Mouse (Mus musculus) embryonic facial prominence, embryonic 13.5 days (tissue): ENCODE measurements around the gene Coro1c. TPM values are rescaled to one million over a fixed set of nuclear protein-coding genes. Genes with fewer than 3 reads are reported as not detected.
A peak's percentile ranks its signal among the peaks of the same experiment; 100 is the strongest.

Experiments used
- ATAC-seq: fragments of 200-750 bp; cut with Nextera tagmentation; 2 replicates; pipeline ENCODE4 v1.8.0; 2017; ENCODE audit warnings: low read depth; ENCODE audit not compliant: insufficient number of reproducible peaks, insufficient read depth, low FRiP score, low TSS enrichment
- H3K27ac ChIP-seq: fragments of 300-500 bp; sonication (generic); 2 replicates; pipeline ENCODE4 v1.5.1; 2015; ENCODE audit warnings: moderate library complexity, mild to moderate bottlenecking, inconsistent platforms
- H3K27me3 ChIP-seq: fragments of 300-500 bp; sonication (generic); 2 replicates; pipeline ENCODE4 v1.6.1; 2015; ENCODE audit warnings: mild to moderate bottlenecking, inconsistent platforms
- H3K36me3 ChIP-seq: fragments of 300-500 bp; sonication (generic); 2 replicates; pipeline ENCODE4 v1.6.1; 2015; ENCODE audit warnings: mild to moderate bottlenecking, inconsistent platforms
- H3K4me1 ChIP-seq: fragments of 300-500 bp; sonication (generic); 2 replicates; pipeline ENCODE4 v1.6.1; 2015; ENCODE audit warnings: inconsistent platforms
- H3K4me2 ChIP-seq: fragments of 300-500 bp; sonication (generic); 2 replicates; pipeline ENCODE4 v1.6.1; 2015; ENCODE audit warnings: moderate library complexity, mild to moderate bottlenecking, inconsistent platforms
- H3K4me3 ChIP-seq: fragments of 300-500 bp; sonication (generic); 2 replicates; pipeline ENCODE4 v1.5.1; 2015; ENCODE audit warnings: mild to moderate bottlenecking, inconsistent platforms
- H3K9ac ChIP-seq: fragments of 300-500 bp; sonication (generic); 2 replicates; pipeline ENCODE4 v1.6.1; 2015; ENCODE audit warnings: mild to moderate bottlenecking, inconsistent platforms
- H3K9me3 ChIP-seq: fragments of 300-500 bp; sonication (generic); 2 replicates; pipeline ENCODE4 v1.6.1; 2016; ENCODE audit warnings: inconsistent platforms
- WGBS: fragments of 180-500 bp; shearing (Covaris S2); methylation state at CpG from one replicate; pipeline ENCODE4 v1.1.7; 2015; ENCODE audit warnings: mixed read lengths; 5-methylcytosine and 5-hydroxymethylcytosine counted together
- polyA plus RNA-seq: library from polyadenylated mRNA; unstranded; fragments of >200 nt; fragmentation: Nextera tagmentation; extraction: Ambion mirVana; gene quantifications from 2 replicates; pipeline ENCODE4 v1.2.1, GENCODE M21; 2015

Gene Coro1c
- polyA plus RNA-seq, 1 experiment from 2014 or later: 88.9 TPM

- peaks cover 30% of the 10 kb centered on the region for H3K4me1 ChIP-seq
- WGBS: 91% methylated on average over 10 of the region's 10 CpGs
- no peak overlapping the region for H3K9ac ChIP-seq
- H3K27ac ChIP-seq: no peak overlapping the region
- ATAC-seq: no peak
- no peak overlapping the region for H3K4me3 ChIP-seq
- H3K9me3 ChIP-seq: no peaks in the 10 kb centered on the region
- no peak overlapping the region for H3K4me2 ChIP-seq
- peaks cover 35% of the 10 kb centered on the region for H3K36me3 ChIP-seq
- H3K27me3 ChIP-seq: no peaks in the 10 kb centered on the region
Measured at GRCm38 (mm10) chr5:113853541-113853940, 55.0 kb downstream of the Coro1c start.

GRCm38 (mm10) chr5:113852463-113852862, 56.1 kb downstream of the Coro1c start:
- Histone ChIP-seq H3K9ac (no peak overlapping the region), H3K36me3 (peaks cover 45% of the 10 kb centered on the region), H3K4me1 (peaks cover 23% of the 10 kb centered on the region), H3K4me2 (no peak overlapping the region), H3K27ac (no peak overlapping the region), H3K27me3 (no peaks in the 10 kb centered on the region), H3K4me3 (no peak overlapping the region), H3K9me3 (no peaks in the 10 kb centered on the region)
- WGBS: 87% methylated on average over 7 of the region's 7 CpGs
- ATAC-seq: no peak

GRCm38 (mm10) chr5:113850680-113851230, 57.8 kb downstream of the Coro1c start:
- no peaks in the 10 kb centered on the region for H3K27me3 ChIP-seq

GRCm38 (mm10) chr5:113847636-113848035, 60.9 kb downstream of the Coro1c start:
- no peak overlapping the region for H3K9ac ChIP-seq
- peaks cover 90% of the 10 kb centered on the region for H3K36me3 ChIP-seq
- no peaks in the 10 kb centered on the region for H3K27me3 ChIP-seq
- no peak overlapping the region for H3K4me2 ChIP-seq
- no peaks in the 10 kb centered on the region for H3K9me3 ChIP-seq
- H3K4me1 ChIP-seq: no peaks in the 10 kb centered on the region
- no peak for ATAC-seq
- H3K27ac ChIP-seq: no peak overlapping the region
- H3K4me3 ChIP-seq: no peak overlapping the region
- WGBS: 84% methylated on average over 9 of the region's 9 CpGs

More at GRCm38 (mm10) chr5:113850680-113851230, 57.8 kb downstream of the Coro1c start:
- Histone ChIP-seq H3K4me1 (peaks cover 6% of the 10 kb centered on the region), H3K9ac (no peak overlapping the region), H3K27ac (no peak overlapping the region), H3K9me3 (no peaks in the 10 kb centered on the region), H3K36me3 (peaks cover 62% of the 10 kb centered on the region), H3K4me3 (no peak overlapping the region), H3K4me2 (no peak overlapping the region)
- WGBS: 92% methylated on average over 8 of the region's 8 CpGs
- ATAC-seq: no peak

GRCm38 (mm10) chr5:113846656-113847055, 61.9 kb downstream of the Coro1c start:
- H3K4me1 ChIP-seq: no peaks in the 10 kb centered on the region
- H3K4me2 ChIP-seq: no peak overlapping the region
- WGBS: 91% methylated on average over 8 of the region's 8 CpGs
- H3K27me3 ChIP-seq: no peaks in the 10 kb centered on the region
- peaks cover 96% of the 10 kb centered on the region for H3K36me3 ChIP-seq
- no peak for ATAC-seq
- no peaks in the 10 kb centered on the region for H3K9me3 ChIP-seq
- no peak overlapping the region for H3K27ac ChIP-seq
- H3K9ac ChIP-seq: no peak overlapping the region
- no peak overlapping the region for H3K4me3 ChIP-seq

GRCm38 (mm10) chr5:113845627-113846026, 62.9 kb downstream of the Coro1c start:
- H3K27ac ChIP-seq: no peak overlapping the region
- no peak overlapping the region for H3K4me2 ChIP-seq
- peaks cover 88% of the 10 kb centered on the region for H3K36me3 ChIP-seq
- ATAC-seq: no peak
- no peak overlapping the region for H3K4me3 ChIP-seq
- H3K9me3 ChIP-seq: no peaks in the 10 kb centered on the region
- peak overlapping the region; percentile 21; the same call in 1 of the 2 replicates for H3K9ac ChIP-seq
- no peaks in the 10 kb centered on the region for H3K27me3 ChIP-seq
- WGBS: 89% methylated on average over 8 of the region's 8 CpGs
- no peaks in the 10 kb centered on the region for H3K4me1 ChIP-seq

GRCm38 (mm10) chr5:113844721-113845120, 63.8 kb downstream of the Coro1c start:
- Histone ChIP-seq H3K36me3 (peaks cover 79% of the 10 kb centered on the region), H3K27me3 (no peaks in the 10 kb centered on the region), H3K27ac (peak overlapping the region; percentile 62), H3K4me3 (0 out of 2 replicates have a peak overlapping the region, but pooled peaks have one; percentile 3), H3K9ac (0 out of 2 replicates have a peak overlapping the region, but pooled peaks have one; percentile 44), H3K4me1 (no peaks in the 10 kb centered on the region), H3K4me2 (peak overlapping the region; percentile 14; the same call in 1 of the 2 replicates), H3K9me3 (no peaks in the 10 kb centered on the region)
- ATAC-seq: no peak
- WGBS: 59% methylated on average over 7 of the region's 7 CpGs

- Histone ChIP-seq H3K4me3 (no peak overlapping the region), H3K27me3 (no peaks in the 10 kb centered on the region), H3K4me1 (no peaks in the 10 kb centered on the region), H3K9ac (no peak overlapping the region), H3K4me2 (peak overlapping the region; percentile 14; the same call in 1 of the 2 replicates), H3K27ac (peak overlapping the region; percentile 62), H3K9me3 (no peaks in the 10 kb centered on the region), H3K36me3 (peaks cover 73% of the 10 kb centered on the region)
- no peak for ATAC-seq
- WGBS: 68% methylated on average over 15 of the region's 15 CpGs
Measured at GRCm38 (mm10) chr5:113844106-113844505, 64.5 kb downstream of the Coro1c start.

GRCm38 (mm10) chr5:113842906-113843305, 65.7 kb downstream of the Coro1c start:
- 92% methylated on average over 9 of the region's 9 CpGs for WGBS
- Histone ChIP-seq H3K9me3 (no peaks in the 10 kb centered on the region), H3K27me3 (no peaks in the 10 kb centered on the region), H3K9ac (no peak overlapping the region), H3K4me1 (no peaks in the 10 kb centered on the region), H3K4me2 (no peak overlapping the region), H3K36me3 (peaks cover 62% of the 10 kb centered on the region), H3K4me3 (no peak overlapping the region), H3K27ac (no peak overlapping the region)
- ATAC-seq: no peak

- no peak for ATAC-seq
- Histone ChIP-seq H3K9me3 (no peaks in the 10 kb centered on the region), H3K27ac (no peak overlapping the region), H3K36me3 (peaks cover 56% of the 10 kb centered on the region), H3K4me2 (no peak overlapping the region), H3K27me3 (no peaks in the 10 kb centered on the region), H3K4me1 (no peaks in the 10 kb centered on the region), H3K4me3 (no peak overlapping the region), H3K9ac (no peak overlapping the region)
- 87% methylated on average over 9 of the region's 9 CpGs for WGBS
Measured at GRCm38 (mm10) chr5:113842244-113842643, 66.3 kb downstream of the Coro1c start.

GRCm38 (mm10) chr5:113841243-113842225, 67.0 kb downstream of the Coro1c start:
- no peak overlapping the region for H3K9ac ChIP-seq
- ATAC-seq: no peak
- H3K27me3 ChIP-seq: no peaks in the 10 kb centered on the region
- H3K4me1 ChIP-seq: no peaks in the 10 kb centered on the region
- H3K4me3 ChIP-seq: no peak overlapping the region
- H3K36me3 ChIP-seq: peaks cover 49% of the 10 kb centered on the region
- no peak overlapping the region for H3K4me2 ChIP-seq
- WGBS: 84% methylated on average over 23 of the region's 23 CpGs
- H3K9me3 ChIP-seq: no peaks in the 10 kb centered on the region
- H3K27ac ChIP-seq: no peak overlapping the region
